Mouse (Mus musculus): ENCODE data around the gene Dbi. TPM values are rescaled to one million over a fixed set of nuclear protein-coding genes. Genes with fewer than 3 reads are reported as not detected.
"Not testable (repeated sequence)": the region's sequence is repeated elsewhere in the genome, so short reads cannot be mapped to it uniquely, and the experiment has no call there.

Dbi gene
- polyA plus RNA-seq, 1 experiment: 698 TPM

- H3K27me3 ChIP-seq (ENCODE audit: control insufficient read depth, insufficient read depth, insufficient read length): no peaks in the 10 kb centered on the region
- TF ChIP-seq POLR2AphosphoS2 (IDR thresholded peaks at IDR 0.05; ENCODE audit: insufficient read length, low read depth) (no peak), POLR2A (IDR thresholded peaks at IDR 0.05; ENCODE audit: insufficient read length, low read depth) (no peak), REST (IDR thresholded peaks at IDR 0.05; ENCODE audit: insufficient read depth, insufficient read length) (no peak), E2F4 (IDR thresholded peaks at IDR 0.05; ENCODE audit: insufficient read depth) (no peak), MYOD1 (IDR thresholded peaks at IDR 0.05; ENCODE audit: control insufficient read depth in 1 of 3, insufficient read length in 2 of 3, low read depth in 2 of 3) (no peak), CEBPB (IDR thresholded peaks at IDR 0.05; ENCODE audit: insufficient read depth, poor library complexity, severe bottlenecking) (no peak)
- H3K4me2 ChIP-seq (ENCODE audit: low read depth): no peak overlapping the region
- no peak overlapping the region for H3K4me3 ChIP-seq
- no peaks in the 10 kb centered on the region for H3K36me3 ChIP-seq (ENCODE audit: control insufficient read depth, insufficient read depth)
- H3ac ChIP-seq (ENCODE audit: control insufficient read depth, insufficient read length): no peak overlapping the region
- H3K79me2 ChIP-seq (ENCODE audit: control insufficient read depth, insufficient read depth): no peaks in the 10 kb centered on the region
Measured at GRCm38 (mm10) chr1:120094920-120095319, 26.0 kb downstream of the Dbi start.

DNA sequence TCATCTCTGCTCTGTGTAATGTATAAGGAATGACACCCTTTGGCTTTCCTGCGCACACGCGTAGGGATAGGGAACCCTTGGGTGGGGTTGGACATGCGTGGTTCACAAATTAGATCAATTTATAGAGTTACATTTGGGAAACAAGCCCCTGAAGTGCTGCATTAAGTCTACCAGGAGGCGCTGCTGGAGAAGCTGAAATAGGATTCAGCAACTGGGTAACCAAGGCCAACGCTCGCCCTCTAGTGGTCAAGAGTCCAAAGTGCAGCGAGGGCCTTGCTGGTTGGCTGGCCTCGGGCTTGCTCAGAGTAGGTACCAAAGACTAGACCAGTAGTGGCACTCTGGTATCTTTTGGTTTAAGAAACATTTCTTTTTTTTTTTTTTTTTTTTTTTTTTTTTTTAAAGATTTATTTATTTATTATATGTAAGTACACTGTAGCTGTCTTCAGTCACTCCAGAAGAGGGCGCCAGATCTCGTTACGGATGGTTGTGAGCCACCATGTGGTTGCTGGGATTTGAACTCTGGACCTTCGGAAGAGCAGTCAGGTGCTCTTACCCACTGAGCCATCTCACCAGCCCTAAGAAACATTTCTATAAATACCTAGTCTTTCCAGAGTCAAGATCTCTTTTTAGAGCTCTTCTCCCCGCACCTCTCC, 27.3 kb downstream of the Dbi start:
- not testable (repeated sequence) for H3K36me3 ChIP-seq (ENCODE audit: control insufficient read depth, insufficient read depth); H3K27me3 ChIP-seq (ENCODE audit: control insufficient read depth, insufficient read depth, insufficient read length); H3ac ChIP-seq (ENCODE audit: control insufficient read depth, insufficient read length); H3K4me2 ChIP-seq (ENCODE audit: low read depth); H3K4me3 ChIP-seq; H3K79me2 ChIP-seq (ENCODE audit: control insufficient read depth, insufficient read depth)

GRCm38 (mm10) chr1:120090880-120091570, 29.9 kb downstream of the Dbi start:
- no peak overlapping the region for H3K4me2 ChIP-seq (ENCODE audit: low read depth)
- H3K36me3 ChIP-seq (ENCODE audit: control insufficient read depth, insufficient read depth): no peaks in the 10 kb centered on the region
- TF ChIP-seq POLR2A (IDR thresholded peaks at IDR 0.05; ENCODE audit: insufficient read length, low read depth): no peak
- TF ChIP-seq POLR2AphosphoS2 (IDR thresholded peaks at IDR 0.05; ENCODE audit: insufficient read length, low read depth): no peak
- no peak for TF ChIP-seq MYOD1 (IDR thresholded peaks at IDR 0.05; ENCODE audit: control insufficient read depth in 1 of 3, insufficient read length in 2 of 3, low read depth in 2 of 3)
- no peak for TF ChIP-seq TCF12 (IDR thresholded peaks at IDR 0.05; ENCODE audit: insufficient read depth, poor library complexity, severe bottlenecking)
- TF ChIP-seq REST (IDR thresholded peaks at IDR 0.05; ENCODE audit: insufficient read depth, insufficient read length): no peak
- no peak for TF ChIP-seq USF1 (IDR thresholded peaks at IDR 0.05; ENCODE audit: low read depth)
- TF ChIP-seq SRF (IDR thresholded peaks at IDR 0.05; ENCODE audit: control insufficient read depth, insufficient read length, low read depth): no peak
- no peak for TF ChIP-seq E2F4 (IDR thresholded peaks at IDR 0.05; ENCODE audit: insufficient read depth)
- TF ChIP-seq MAX (IDR thresholded peaks at IDR 0.05; ENCODE audit: low read depth): no peak
- no peak for TF ChIP-seq TCF3 (IDR thresholded peaks at IDR 0.05; ENCODE audit: insufficient read length, low read depth)
- no peak for TF ChIP-seq MYOG (IDR thresholded peaks at IDR 0.05; ENCODE audit: control insufficient read depth in 1 of 3, insufficient read depth in 1 of 3, insufficient read length in 2 of 3, low read depth in 2 of 3)
- TF ChIP-seq CEBPB (IDR thresholded peaks at IDR 0.05; ENCODE audit: insufficient read depth, poor library complexity, severe bottlenecking): no peak
- H3K4me3 ChIP-seq: no peak overlapping the region
- no peak overlapping the region for H3ac ChIP-seq (ENCODE audit: control insufficient read depth, insufficient read length)
- no peaks in the 10 kb centered on the region for H3K27me3 ChIP-seq (ENCODE audit: control insufficient read depth, insufficient read depth, insufficient read length)
- no peaks in the 10 kb centered on the region for H3K79me2 ChIP-seq (ENCODE audit: control insufficient read depth, insufficient read depth)

DNA sequence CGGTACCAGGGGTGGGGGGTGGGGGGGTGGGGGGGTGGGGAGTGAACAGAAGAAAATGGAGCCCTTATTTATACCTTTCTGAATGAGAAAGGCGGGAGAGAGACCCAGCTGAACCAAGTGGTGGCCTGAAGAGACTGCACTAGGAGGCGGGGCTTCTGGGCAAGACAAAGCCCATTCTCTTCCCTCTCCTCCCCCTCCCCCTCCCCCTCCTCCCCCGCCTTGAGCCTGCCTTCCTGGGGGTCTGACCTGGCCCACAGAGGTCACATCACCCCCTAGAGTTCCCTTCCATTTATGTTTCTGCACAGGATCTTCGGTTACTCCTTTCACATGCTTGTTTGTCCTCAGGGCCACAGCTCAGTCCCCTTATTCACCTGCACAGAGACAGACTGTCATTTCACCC, 31.7 kb downstream of the Dbi start:
- no peaks in the 10 kb centered on the region for H3K79me2 ChIP-seq (ENCODE audit: control insufficient read depth, insufficient read depth)
- H3K27me3 ChIP-seq (ENCODE audit: control insufficient read depth, insufficient read depth, insufficient read length): no peaks in the 10 kb centered on the region
- no peak overlapping the region for H3K4me2 ChIP-seq (ENCODE audit: low read depth)
- H3K4me3 ChIP-seq: no peak overlapping the region
- no peak overlapping the region for H3ac ChIP-seq (ENCODE audit: control insufficient read depth, insufficient read length)
- TF ChIP-seq TCF12 (IDR thresholded peaks at IDR 0.05; ENCODE audit: insufficient read depth, poor library complexity, severe bottlenecking) (no peak), MYOG (IDR thresholded peaks at IDR 0.05; ENCODE audit: control insufficient read depth in 1 of 3, insufficient read depth in 1 of 3, insufficient read length in 2 of 3, low read depth in 2 of 3) (no peak), POLR2A (IDR thresholded peaks at IDR 0.05; ENCODE audit: insufficient read length, low read depth) (no peak), MYOD1 (IDR thresholded peaks at IDR 0.05; ENCODE audit: control insufficient read depth in 1 of 3, insufficient read length in 2 of 3, low read depth in 2 of 3) (no peak), MAX (IDR thresholded peaks at IDR 0.05; ENCODE audit: low read depth) (no peak), USF1 (IDR thresholded peaks at IDR 0.05; ENCODE audit: low read depth) (no peak), E2F4 (IDR thresholded peaks at IDR 0.05; ENCODE audit: insufficient read depth) (no peak), REST (IDR thresholded peaks at IDR 0.05; ENCODE audit: insufficient read depth, insufficient read length) (no peak), POLR2AphosphoS2 (IDR thresholded peaks at IDR 0.05; ENCODE audit: insufficient read length, low read depth) (no peak), CEBPB (IDR thresholded peaks at IDR 0.05; ENCODE audit: insufficient read depth, poor library complexity, severe bottlenecking) (no peak), TCF3 (IDR thresholded peaks at IDR 0.05; ENCODE audit: insufficient read length, low read depth) (no peak), SRF (IDR thresholded peaks at IDR 0.05; ENCODE audit: control insufficient read depth, insufficient read length, low read depth) (no peak)
- no peaks in the 10 kb centered on the region for H3K36me3 ChIP-seq (ENCODE audit: control insufficient read depth, insufficient read depth)

- H3K27me3 ChIP-seq (ENCODE audit: control insufficient read depth, insufficient read depth, insufficient read length): no peaks in the 10 kb centered on the region
- H3K36me3 ChIP-seq (ENCODE audit: control insufficient read depth, insufficient read depth): no peaks in the 10 kb centered on the region
- no peak for TF ChIP-seq POLR2A (IDR thresholded peaks at IDR 0.05; ENCODE audit: insufficient read length, low read depth)
- TF ChIP-seq MYOD1 (IDR thresholded peaks at IDR 0.05; ENCODE audit: control insufficient read depth in 1 of 3, insufficient read length in 2 of 3, low read depth in 2 of 3): no peak
- no peak for TF ChIP-seq POLR2AphosphoS2 (IDR thresholded peaks at IDR 0.05; ENCODE audit: insufficient read length, low read depth)
- no peak for TF ChIP-seq TCF3 (IDR thresholded peaks at IDR 0.05; ENCODE audit: insufficient read length, low read depth)
- TF ChIP-seq MAX (IDR thresholded peaks at IDR 0.05; ENCODE audit: low read depth): no peak
- TF ChIP-seq TCF12 (IDR thresholded peaks at IDR 0.05; ENCODE audit: insufficient read depth, poor library complexity, severe bottlenecking): no peak
- no peak for TF ChIP-seq MYOG (IDR thresholded peaks at IDR 0.05; ENCODE audit: control insufficient read depth in 1 of 3, insufficient read depth in 1 of 3, insufficient read length in 2 of 3, low read depth in 2 of 3)
- TF ChIP-seq REST (IDR thresholded peaks at IDR 0.05; ENCODE audit: insufficient read depth, insufficient read length): no peak
- no peak for TF ChIP-seq USF1 (IDR thresholded peaks at IDR 0.05; ENCODE audit: low read depth)
- TF ChIP-seq E2F4 (IDR thresholded peaks at IDR 0.05; ENCODE audit: insufficient read depth): no peak
- no peaks in the 10 kb centered on the region for H3K79me2 ChIP-seq (ENCODE audit: control insufficient read depth, insufficient read depth)
- H3ac ChIP-seq (ENCODE audit: control insufficient read depth, insufficient read length): no peak overlapping the region
- no peak overlapping the region for H3K4me3 ChIP-seq
- no peak overlapping the region for H3K4me2 ChIP-seq (ENCODE audit: low read depth)
Measured at GRCm38 (mm10) chr1:120086644-120087043, 34.2 kb downstream of the Dbi start.

Measured in myocyte (in vitro differentiated cells).